10 mouse cellular contexts compared by ENCODE assay signal in genomic region chr12:86973706-86974105, GRCm38 (mm10). TPM values are rescaled to one million over a fixed set of nuclear protein-coding genes. Genes with fewer than 3 reads are reported as not detected.
DNase-seq lines count a peak whose midpoint lies in the region; ATAC-seq lines count a peak whose summit lies in the region.
"Had no signal": no experiment of that assay in that cellular context is flagged by ENCODE, and none has a peak within 500 bp of the region (broad histone marks: within the 10 kb centered on the region; RNA-seq: fewer than 3 reads in every experiment).

No protein-coding gene starts in this region.

- H3K9me3 ChIP-seq in heart, embryonic 10.5 days: no peaks in the 10 kb centered on the region
- H3K9me3 ChIP-seq in midbrain, embryonic 13.5 days: no peaks in the 10 kb centered on the region
- H3K9me3 ChIP-seq in midbrain, embryonic 10.5 days (replicated peaks): no peaks in the 10 kb centered on the region
- H3K9me3 ChIP-seq in forebrain, embryonic 15.5 days: no peaks in the 10 kb centered on the region
- no peaks in the 10 kb centered on the region for H3K9me3 ChIP-seq in stomach, embryonic 16.5 days (replicated peaks; ENCODE audit: control insufficient read depth, low read length)
- H3K9me3 ChIP-seq: embryonic facial prominence, embryonic 15.5 days had no signal

- H3K27me3 ChIP-seq in heart, embryonic 10.5 days (ENCODE audit: insufficient read depth, poor library complexity, severe bottlenecking): peaks cover 36% of the 10 kb centered on the region
- H3K27me3 ChIP-seq in midbrain, embryonic 13.5 days: peaks cover 17% of the 10 kb centered on the region
- peaks cover 58% of the 10 kb centered on the region for H3K27me3 ChIP-seq in midbrain, embryonic 10.5 days (ENCODE audit: low read depth, poor library complexity, severe bottlenecking)
- no peaks in the 10 kb centered on the region for H3K27me3 ChIP-seq in forebrain, embryonic 15.5 days
- H3K27me3 ChIP-seq in stomach, embryonic 16.5 days (ENCODE audit: control insufficient read depth, insufficient read depth, low read length): peaks cover 4% of the 10 kb centered on the region
- H3K27me3 ChIP-seq: embryonic facial prominence, embryonic 15.5 days had no signal

- H3K4me3 ChIP-seq in heart, embryonic 10.5 days: no peak overlapping the region
- no peak overlapping the region for H3K4me3 ChIP-seq in midbrain, embryonic 13.5 days (replicated peaks)
- no peak overlapping the region for H3K4me3 ChIP-seq in midbrain, embryonic 10.5 days
- no peak overlapping the region for H3K4me3 ChIP-seq in forebrain, embryonic 15.5 days
- H3K4me3 ChIP-seq in stomach, embryonic 16.5 days (replicated peaks; ENCODE audit: low read length): no peak overlapping the region

- intact Hi-C loops in heart, postnatal 14 days (cut with DNase I): loop anchor here (1.0 kb wide), 1 partner anchor 204 kb away; no protein-coding TSS in a partner anchor

- H3K4me1 ChIP-seq in heart, embryonic 10.5 days: peaks cover 50% of the 10 kb centered on the region
- H3K4me1 ChIP-seq in midbrain, embryonic 13.5 days (replicated peaks): peaks cover 41% of the 10 kb centered on the region
- peaks cover 22% of the 10 kb centered on the region for H3K4me1 ChIP-seq in midbrain, embryonic 10.5 days
- peaks cover 40% of the 10 kb centered on the region for H3K4me1 ChIP-seq in forebrain, embryonic 15.5 days
- H3K4me1 ChIP-seq in stomach, embryonic 16.5 days (ENCODE audit: control insufficient read depth, insufficient read depth, low read length): peaks cover 36% of the 10 kb centered on the region

- ATAC-seq in midbrain, embryonic 13.5 days: no peak
- ATAC-seq in forebrain, embryonic 15.5 days (replicated peaks): no peak
- ATAC-seq in stomach, embryonic 16.5 days (ENCODE audit: insufficient read depth, low FRiP score): peak; percentile 7; the same call in 1 of the 2 replicates

- DNase-seq in heart, embryonic 10.5 days (ENCODE audit: low spot score): no peak
- no peak for DNase-seq in heart, postnatal 14 days
- DNase-seq in midbrain, embryonic 10.5 days (ENCODE audit: low spot score): no peak
- no peak for DNase-seq in ovary, postnatal 14 days (ENCODE audit: low spot score)
- no peak for DNase-seq in thymus, postnatal 10 days (ENCODE audit: low spot score in 2 of 2)

- WGBS in heart, embryonic 10.5 days: 33% methylated on average over 8 of the region's 8 CpGs
- 27% methylated on average over 8 of the region's 8 CpGs for WGBS in midbrain, embryonic 13.5 days
- 28% methylated on average over 8 of the region's 8 CpGs for WGBS in midbrain, embryonic 10.5 days
- WGBS in forebrain, embryonic 15.5 days: 16% methylated on average over 8 of the region's 8 CpGs
- WGBS in stomach, embryonic 16.5 days: 26% methylated on average over 8 of the region's 8 CpGs

- H3K9ac ChIP-seq in midbrain, embryonic 13.5 days (replicated peaks): no peak overlapping the region
- H3K9ac ChIP-seq in forebrain, embryonic 15.5 days (replicated peaks): no peak overlapping the region
- no peak overlapping the region for H3K9ac ChIP-seq in stomach, embryonic 16.5 days (ENCODE audit: low read length)

- no peaks in the 10 kb centered on the region for H3K36me3 ChIP-seq in heart, embryonic 10.5 days
- H3K36me3 ChIP-seq in midbrain, embryonic 13.5 days: no peaks in the 10 kb centered on the region
- H3K36me3 ChIP-seq in midbrain, embryonic 10.5 days: no peaks in the 10 kb centered on the region
- no peaks in the 10 kb centered on the region for H3K36me3 ChIP-seq in forebrain, embryonic 15.5 days
- no peaks in the 10 kb centered on the region for H3K36me3 ChIP-seq in stomach, embryonic 16.5 days (ENCODE audit: control insufficient read depth, insufficient read depth, low read length)
- H3K36me3 ChIP-seq: embryonic facial prominence, embryonic 15.5 days had no signal

- H3K27ac ChIP-seq in heart, embryonic 10.5 days: peak overlapping the region; percentile 65; the same call in 1 of the 2 replicates
- H3K27ac ChIP-seq in midbrain, embryonic 13.5 days: peak overlapping the region; percentile 75; the same call in 1 of the 2 replicates
- no peak overlapping the region; the same call in 1 of the 2 replicates for H3K27ac ChIP-seq in midbrain, embryonic 10.5 days (replicated peaks)
- H3K27ac ChIP-seq in forebrain, embryonic 15.5 days (replicated peaks): peak overlapping the region; percentile 73
- peak overlapping the region; percentile 70 for H3K27ac ChIP-seq in stomach, embryonic 16.5 days (ENCODE audit: low read length)

- H3K4me2 ChIP-seq in midbrain, embryonic 13.5 days (replicated peaks): no peak overlapping the region
- H3K4me2 ChIP-seq in forebrain, embryonic 15.5 days (replicated peaks): no peak overlapping the region
- peak overlapping the region; percentile 10; the same call in 1 of the 2 replicates for H3K4me2 ChIP-seq in stomach, embryonic 16.5 days (ENCODE audit: low read depth, low read length)

RNA-seq across cellular contexts. Expression of gene Zdhhc22, which starts 16.5 kb away (rescaled TPM):
- not detected in 2 replicates for polyA plus RNA-seq in heart, embryonic 10.5 days (2016; fragmentation: Nextera tagmentation; extraction: Ambion mirVana)
- not detected for total RNA-seq in heart, postnatal 14 days (2021)
- 6.0 and 7.1 TPM in 2 replicates for polyA plus RNA-seq in midbrain, embryonic 13.5 days (2015; fragmentation: Nextera tagmentation; extraction: Ambion mirVana)
- 0.15 and 0.24 TPM in 2 replicates for polyA plus RNA-seq in midbrain, embryonic 10.5 days (2016; fragmentation: Nextera tagmentation; extraction: Ambion mirVana)
- polyA plus RNA-seq in forebrain, embryonic 15.5 days (2015; fragmentation: Nextera tagmentation; extraction: Ambion mirVana): 6.6 and 7.1 TPM in 2 replicates
- 0.43 and 0.91 TPM in 2 replicates for polyA plus RNA-seq in stomach, embryonic 16.5 days (2015; fragmentation: Nextera tagmentation; extraction: Ambion mirVana)
- total RNA-seq: hematopoietic stem cell, adult 5-6 weeks had no signal

RNA-seq across cellular contexts. Expression of gene Cipc, which starts 26.9 kb away (rescaled TPM):
- 26.7 and 33.8 TPM in 2 replicates for polyA plus RNA-seq in heart, embryonic 10.5 days (2016; fragmentation: Nextera tagmentation; extraction: Ambion mirVana)
- total RNA-seq in heart, postnatal 14 days (2021): 10 to 100 TPM; 44.2 to 45.6 TPM
- polyA plus RNA-seq in midbrain, embryonic 13.5 days (2015; fragmentation: Nextera tagmentation; extraction: Ambion mirVana): 49.8 and 51.2 TPM in 2 replicates
- 33.2 and 35.5 TPM in 2 replicates for polyA plus RNA-seq in midbrain, embryonic 10.5 days (2016; fragmentation: Nextera tagmentation; extraction: Ambion mirVana)
- 53.6 and 55.3 TPM in 2 replicates for polyA plus RNA-seq in forebrain, embryonic 15.5 days (2015; fragmentation: Nextera tagmentation; extraction: Ambion mirVana)
- polyA plus RNA-seq in stomach, embryonic 16.5 days (2015; fragmentation: Nextera tagmentation; extraction: Ambion mirVana): 17.8 and 18.1 TPM in 2 replicates

RNA-seq across cellular contexts. Expression of gene Tmem63c, which starts 47.4 kb away (rescaled TPM):
- 0.10 TPM in 1 of 2 replicates, not detected in the other for polyA plus RNA-seq in heart, embryonic 10.5 days (2016; fragmentation: Nextera tagmentation; extraction: Ambion mirVana)
- under 1 TPM in 1 of 2 experiments, not detected in 1; 0.07 TPM for total RNA-seq in heart, postnatal 14 days (2021)
- polyA plus RNA-seq in midbrain, embryonic 13.5 days (2015; fragmentation: Nextera tagmentation; extraction: Ambion mirVana): 3.7 and 4.3 TPM in 2 replicates
- polyA plus RNA-seq in midbrain, embryonic 10.5 days (2016; fragmentation: Nextera tagmentation; extraction: Ambion mirVana): 0.14 and 0.75 TPM in 2 replicates
- polyA plus RNA-seq in forebrain, embryonic 15.5 days (2015; fragmentation: Nextera tagmentation; extraction: Ambion mirVana): 5.7 and 7.0 TPM in 2 replicates
- 1.2 and 2.1 TPM in 2 replicates for polyA plus RNA-seq in stomach, embryonic 16.5 days (2015; fragmentation: Nextera tagmentation; extraction: Ambion mirVana)
- total RNA-seq: hematopoietic stem cell, adult 5-6 weeks had no signal
